ENCODE assay signal across 10 mouse cellular contexts in the genomic region with DNA sequence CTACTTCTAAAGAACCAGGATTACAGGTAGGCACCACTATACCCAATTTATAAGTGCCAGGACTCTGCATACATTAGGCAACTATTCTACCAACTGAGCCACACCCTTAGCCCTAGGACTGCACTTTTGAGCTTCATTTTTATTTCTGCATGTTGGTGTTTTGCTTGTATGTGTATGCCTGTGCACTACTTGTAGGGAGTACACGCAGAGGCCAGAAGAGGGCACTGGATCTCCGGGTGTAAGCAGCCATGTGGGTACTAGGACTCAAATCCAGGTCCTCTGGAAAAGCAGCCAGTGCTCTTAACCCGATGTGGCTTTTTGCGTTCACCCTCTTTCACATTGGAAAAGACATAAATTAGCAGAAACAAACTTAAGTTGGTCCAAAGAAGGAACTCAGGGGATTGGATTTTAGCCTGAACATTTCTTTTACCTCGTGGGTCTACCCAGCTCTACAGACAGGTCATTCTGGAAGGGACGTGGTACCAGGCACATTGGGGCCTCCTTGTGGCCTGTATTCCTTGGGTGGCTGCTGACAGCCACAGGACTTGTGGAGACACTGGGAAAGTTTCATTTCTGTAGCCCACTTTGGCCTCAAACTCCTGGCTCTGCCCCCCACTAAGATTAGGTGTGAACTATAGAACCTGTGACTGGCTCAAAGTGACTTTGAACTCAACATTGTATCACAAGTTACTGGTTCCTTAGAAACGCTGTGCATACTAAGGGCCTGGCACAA. TPM values are rescaled to one million over a fixed set of nuclear protein-coding genes. Genes with fewer than 3 reads are reported as not detected.
DNase-seq lines count a peak whose midpoint lies in the region; ATAC-seq and TF ChIP-seq lines count a peak whose summit lies in the region.
"Had no signal": no experiment of that assay in that cellular context is flagged by ENCODE, and none has a peak within 500 bp of the region (broad histone marks: within the 10 kb centered on the region; RNA-seq: fewer than 3 reads in every experiment).

No protein-coding gene starts in this region.

- DNase-seq in heart, adult 2 months, result no peak
- DNase-seq in heart, postnatal 4 days, result no peak
- no peak for DNase-seq in lung, postnatal 0 days (ENCODE audit: low spot score)
- no peak for DNase-seq in lung, postnatal 10 days
- peak; percentile 43 for DNase-seq in naive thymus-derived CD4-positive, alpha-beta T cell, adult 2 months (ENCODE audit: low read depth)
- no peak for DNase-seq in spleen, postnatal 10 days (ENCODE audit: low spot score in 2 of 2)
- DNase-seq in adrenal gland, postnatal 25 days, result no peak

- no peaks in the 10 kb centered on the region for H3K79me2 ChIP-seq in heart, adult 2 months (replicated peaks; ENCODE audit: control insufficient read depth, insufficient read depth, low read length)

- ATAC-seq in lung, postnatal 0 days, result no peak

- peak; percentile 23; the same call in 1 of the 2 replicates for TF ChIP-seq CTCF in heart, adult 2 months (IDR thresholded peaks at IDR 0.05)
- TF ChIP-seq CTCF in lung, postnatal 0 days (IDR thresholded peaks at IDR 0.05), result peak; percentile 54
- 0 out of 2 replicates have a peak, but pooled peaks have one; percentile 22 for TF ChIP-seq CTCF in bone marrow, adult 2 months (IDR thresholded peaks at IDR 0.05; ENCODE audit: control insufficient read depth, insufficient read depth, low read length)

- H3K9ac ChIP-seq in heart, adult 2 months (ENCODE audit: low read depth, low read length), result no peak overlapping the region
- H3K9ac ChIP-seq in lung, postnatal 0 days (replicated peaks; ENCODE audit: low read depth), result no peak overlapping the region
- H3K9ac ChIP-seq: heart, embryonic 15.5 days had no signal

- no peak for TF ChIP-seq EP300 in heart, adult 2 months (IDR thresholded peaks at IDR 0.05; ENCODE audit: insufficient read depth, low read depth, low read length)
- TF ChIP-seq EP300 in lung, postnatal 0 days (IDR thresholded peaks at IDR 0.05), result no peak

- H3K4me2 ChIP-seq in lung, postnatal 0 days (replicated peaks; ENCODE audit: low read depth, low read length), result no peak overlapping the region
- H3K4me2 ChIP-seq: heart, embryonic 15.5 days had no signal

- no peak overlapping the region for H3K27ac ChIP-seq in heart, adult 2 months
- H3K27ac ChIP-seq in lung, postnatal 0 days (ENCODE audit: low read length), result no peak overlapping the region
- H3K27ac ChIP-seq in bone marrow, adult 2 months (ENCODE audit: control insufficient read depth, insufficient read depth, low read depth, low read length, poor library complexity), result no peak overlapping the region
- H3K27ac ChIP-seq: heart, embryonic 15.5 days had no signal

- no peak for TF ChIP-seq POLR2A in heart, adult 2 months (IDR thresholded peaks at IDR 0.05; ENCODE audit: insufficient read depth, low read depth, low read length)
- no peak for TF ChIP-seq POLR2A in bone marrow, adult 2 months (IDR thresholded peaks at IDR 0.05; ENCODE audit: borderline replicate concordance, control insufficient read depth, low read depth, low read length)

- H3K9me3 ChIP-seq in lung, postnatal 0 days (ENCODE audit: low read length), result no peaks in the 10 kb centered on the region
- H3K9me3 ChIP-seq: heart, embryonic 15.5 days had no signal

- no peaks in the 10 kb centered on the region for H3K4me1 ChIP-seq in heart, adult 2 months (ENCODE audit: control insufficient read depth, insufficient read depth, low read length)
- H3K4me1 ChIP-seq in lung, postnatal 0 days (ENCODE audit: insufficient read depth, low read depth, low read length), result 0 out of 2 replicates have a peak, but pooled peaks cover 3% of the 10 kb centered on the region
- H3K4me1 ChIP-seq in bone marrow, adult 2 months (ENCODE audit: control insufficient read depth, insufficient read depth, low read length), result no peaks in the 10 kb centered on the region; the same call in 1 of the 2 replicates

- H3K4me3 ChIP-seq in heart, adult 2 months, result no peak overlapping the region
- H3K4me3 ChIP-seq in lung, postnatal 0 days (ENCODE audit: low read depth, low read length), result no peak overlapping the region
- H3K4me3 ChIP-seq in bone marrow, adult 2 months (replicated peaks; ENCODE audit: control insufficient read depth, low read depth, low read length), result no peak overlapping the region
- H3K4me3 ChIP-seq: heart, embryonic 15.5 days had no signal

- H3K36me3 ChIP-seq in heart, adult 2 months (ENCODE audit: control insufficient read depth, insufficient read depth, low read length), result no peaks in the 10 kb centered on the region
- H3K36me3 ChIP-seq in lung, postnatal 0 days (ENCODE audit: insufficient read depth, low read length), result no peaks in the 10 kb centered on the region
- H3K36me3 ChIP-seq: heart, embryonic 15.5 days had no signal

- H3K27me3 ChIP-seq in heart, adult 2 months (ENCODE audit: control insufficient read depth, insufficient read depth, low read length), result no peaks in the 10 kb centered on the region
- no peaks in the 10 kb centered on the region for H3K27me3 ChIP-seq in lung, postnatal 0 days (replicated peaks; ENCODE audit: insufficient read depth, low read length)
- H3K27me3 ChIP-seq: heart, embryonic 15.5 days had no signal

- 85% methylated on average over 7 of the region's 7 CpGs for WGBS in heart, adult 2 months
- WGBS in lung, postnatal 0 days, result 74% methylated on average over 7 of the region's 7 CpGs
- WGBS in bone marrow, adult 2 months, result 74% methylated on average over 7 of the region's 7 CpGs

- intact Hi-C loops in heart, adult 2 months (cut with DNase I), result loop anchor here (5.0 kb wide), 2 partner anchors 62 to 142 kb away; no protein-coding TSS in a partner anchor

RNA-seq across cellular contexts. Expression of a gene that starts 45.7 kb away (rescaled TPM):
- total RNA-seq in heart, adult 2 months (2021), result 10 to 100 TPM; 37.6 to 39.3 TPM
- polyA plus RNA-seq in heart, adult 2 months (2012; rRNA removed), result 58.0 and 92.7 TPM in 2 replicates
- total RNA-seq in heart, postnatal 4 days (2021), result 10 to 100 TPM; 42.2 to 45.1 TPM
- polyA plus RNA-seq in lung, postnatal 0 days (2015; fragmentation: Nextera tagmentation; extraction: Ambion mirVana), result 29.3 and 34.6 TPM in 2 replicates
- 159 and 206 TPM in 2 replicates for polyA plus RNA-seq in bone marrow, adult 2 months (2011; ENCODE audit: insufficient read depth, insufficient read length, low replicate concordance, missing spikeins)
- 100 and 123 TPM in 2 replicates for total RNA-seq in adrenal gland, postnatal 25 days (2021)

RNA-seq across cellular contexts. Expression of a gene that starts 50.1 kb away (rescaled TPM):
- total RNA-seq in heart, adult 2 months (2021), result under 1 TPM; 0.03 to 0.05 TPM
- 0.06 and 0.10 TPM in 2 replicates for polyA plus RNA-seq in heart, adult 2 months (2012; rRNA removed)
- total RNA-seq in heart, postnatal 4 days (2021), result under 1 TPM; 0.07 to 0.11 TPM
- 0.06 and 0.12 TPM in 2 replicates for polyA plus RNA-seq in lung, postnatal 0 days (2015; fragmentation: Nextera tagmentation; extraction: Ambion mirVana)
- 1.1 and 1.9 TPM in 2 replicates for polyA plus RNA-seq in bone marrow, adult 2 months (2011; ENCODE audit: insufficient read depth, insufficient read length, low replicate concordance, missing spikeins)
- 9.1 and 10.0 TPM in 2 replicates for total RNA-seq in adrenal gland, postnatal 25 days (2021)

RNA-seq across cellular contexts. Expression of a gene that starts 57.0 kb away (rescaled TPM):
- 10 to 100 TPM; 79.3 to 86.7 TPM for total RNA-seq in heart, adult 2 months (2021)
- 114 and 126 TPM in 2 replicates for polyA plus RNA-seq in heart, adult 2 months (2012; rRNA removed)
- total RNA-seq in heart, postnatal 4 days (2021), result 10 to 100 TPM; 62.6 to 63.4 TPM
- polyA plus RNA-seq in lung, postnatal 0 days (2015; fragmentation: Nextera tagmentation; extraction: Ambion mirVana), result 19.7 and 20.4 TPM in 2 replicates
- 296 and 393 TPM in 2 replicates for polyA plus RNA-seq in bone marrow, adult 2 months (2011; ENCODE audit: insufficient read depth, insufficient read length, low replicate concordance, missing spikeins)
- 85.0 and 87.0 TPM in 2 replicates for total RNA-seq in adrenal gland, postnatal 25 days (2021)

RNA-seq across cellular contexts. Expression of a gene that starts 59.9 kb away (rescaled TPM):
- total RNA-seq in heart, adult 2 months (2021), result not detected
- polyA plus RNA-seq in heart, adult 2 months (2012; rRNA removed), result 0.59 TPM in 1 of 2 replicates, not detected in the other
- total RNA-seq in heart, postnatal 4 days (2021), result not detected
- polyA plus RNA-seq in lung, postnatal 0 days (2015; fragmentation: Nextera tagmentation; extraction: Ambion mirVana), result 0.62 and 1.1 TPM in 2 replicates
- polyA plus RNA-seq in bone marrow, adult 2 months (2011; ENCODE audit: insufficient read depth, insufficient read length, low replicate concordance, missing spikeins), result 2.0 and 10.1 TPM in 2 replicates
- total RNA-seq in adrenal gland, postnatal 25 days (2021), result 0.39 and 2.7 TPM in 2 replicates
- total RNA-seq: left cerebral cortex, adult 8-10 months had no signal
- polyA plus RNA-seq: heart, embryonic 15.5 days had no signal
